Mouse (Mus musculus) E14TG2a.4 (cell line): ENCODE data around the gene Slc7a11.

Experiments
- CTCF ChIP-seq: conservative IDR thresholded peaks from 2 replicates; pipeline ENCODE4 v1.5.1; 2014; ENCODE audit warnings: low read length
- NANOG ChIP-seq: IDR thresholded peaks from 2 replicates; pipeline ENCODE4 v1.6.1; 2014; ENCODE audit warnings: borderline replicate concordance, low read length, mixed read lengths

DNA sequence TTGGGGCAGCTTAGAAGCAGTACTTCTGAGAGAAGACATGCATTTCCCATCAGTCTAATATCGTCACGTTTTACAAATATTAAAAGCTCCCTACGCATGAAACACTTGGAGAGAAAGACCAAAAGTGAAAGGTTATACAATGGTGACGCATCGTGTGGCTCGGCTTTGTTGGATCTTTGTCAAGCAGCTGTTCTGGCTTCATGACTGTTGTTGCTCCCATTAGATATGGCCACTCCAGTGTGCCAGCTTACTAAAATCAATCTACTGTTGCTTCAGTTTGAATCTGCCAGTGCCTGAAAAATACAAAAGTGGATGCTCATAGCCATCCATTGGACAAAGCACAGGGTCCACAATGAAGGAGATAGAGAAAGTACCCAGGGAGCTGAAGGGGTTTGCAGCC is 337.9 kb downstream of the Slc7a11 start:
- TF ChIP-seq CTCF = no peak
- TF ChIP-seq NANOG = no peak
